Mouse (Mus musculus) heart, embryonic 11.5 days (tissue): ENCODE data around the gene Synj1. TPM values are rescaled to one million over a fixed set of nuclear protein-coding genes. Genes with fewer than 3 reads are reported as not detected.

ENCODE experiments used
- microRNA-seq: library from miRNA; unstranded; fragments of <30 nt; microRNA quantifications from one replicate; pipeline ENCODE4, GENCODE M21; 2016; ENCODE audit warnings: borderline number of aligned reads
- polyA plus RNA-seq: library from polyadenylated mRNA; unstranded; fragments of >200 nt; fragmentation: Nextera tagmentation; extraction: Ambion mirVana; gene quantifications from 2 replicates; pipeline ENCODE4 v1.2.1, GENCODE M21; 2014

Synj1 gene
- polyA plus RNA-seq, 1 experiment from 2014 or later: 15.2 TPM

Small RNA genes lying within 50 kb of the gene (microRNA-seq; reads per million reads assigned to microRNA genes)
- not detected for gene Gm22933

Other genes starting within 250 kb of the Synj1 start
- gene Urb1, start 200.9 kb downstream of the Synj1 start, polyA plus RNA-seq: 7.0 and 9.9 TPM in 2 replicates
- gene Eva1c, start 184.6 kb downstream of the Synj1 start, polyA plus RNA-seq: 1.3 and 1.9 TPM in 2 replicates
- gene Cfap298, start 76.2 kb downstream of the Synj1 start, polyA plus RNA-seq: 47.0 and 51.7 TPM in 2 replicates
- 55.5 and 56.4 TPM in 2 replicates for gene Paxbp1, start 33.2 kb upstream of the Synj1 start, polyA plus RNA-seq
- 0.13 TPM in 1 of 2 replicates, not detected in the other for gene 4932438H23Rik, start 83.8 kb upstream of the Synj1 start, polyA plus RNA-seq
- gene Olig2, start 214.1 kb upstream of the Synj1 start, polyA plus RNA-seq: 0.06 TPM in 1 of 2 replicates, not detected in the other